Mouse (Mus musculus) forebrain, embryonic 11.5 days (tissue): Measurements from ENCODE around the gene Slc6a6. TPM values are rescaled to one million over a fixed set of nuclear protein-coding genes. Genes with fewer than 3 reads are reported as not detected.

Source experiments
- ATAC-seq: fragments of 200-750 bp; cut with Nextera tagmentation; replicated peaks from 2 replicates; pipeline ENCODE4 v1.8.0; 2017; ENCODE audit warnings: moderate TSS enrichment; ENCODE audit not compliant: low FRiP score
- DNase-seq: peaks from one replicate; pipeline ENCODE4 v3.0.0-alpha.2; 2017; ENCODE audit warnings: low spot score
- H3K27ac ChIP-seq: fragments of 300-500 bp; sonication (generic); 2 replicates; pipeline ENCODE4 v1.5.1; 2014; ENCODE audit warnings: low read depth, low read length
- H3K27me3 ChIP-seq: fragments of 300-500 bp; sonication (generic); 2 replicates; pipeline ENCODE4 v1.6.1; 2014; ENCODE audit warnings: mild to moderate bottlenecking, low read length, mixed read lengths; ENCODE audit not compliant: control insufficient read depth, insufficient read depth
- H3K36me3 ChIP-seq: fragments of 300-500 bp; sonication (generic); 2 replicates; pipeline ENCODE4 v1.6.1; 2014; ENCODE audit warnings: mild to moderate bottlenecking, low read length, moderate library complexity, mixed read lengths; ENCODE audit not compliant: control insufficient read depth, insufficient read depth
- H3K4me1 ChIP-seq: fragments of 300-500 bp; sonication (generic); replicated peaks from 2 replicates; pipeline ENCODE4 v1.6.1; 2014; ENCODE audit warnings: low read length, mixed read lengths; ENCODE audit not compliant: control insufficient read depth, insufficient read depth
- H3K4me2 ChIP-seq: fragments of 300-500 bp; sonication (generic); 2 replicates; pipeline ENCODE4 v1.6.1; 2014; ENCODE audit warnings: low read depth, mild to moderate bottlenecking, low read length, moderate library complexity, mixed read lengths; ENCODE audit not compliant: severe bottlenecking
- H3K4me3 ChIP-seq: fragments of 300-500 bp; sonication (generic); 2 replicates; pipeline ENCODE4 v1.5.1; 2014; ENCODE audit warnings: low read depth, low read length
- H3K9ac ChIP-seq: fragments of 300-500 bp; sonication (generic); 2 replicates; pipeline ENCODE4 v1.6.1; 2014; ENCODE audit warnings: low read length
- H3K9me3 ChIP-seq: fragments of 300-500 bp; sonication (generic); 2 replicates; pipeline ENCODE4 v1.6.1; 2016; ENCODE audit warnings: low read length, mixed read lengths; ENCODE audit not compliant: control insufficient read depth
- WGBS: fragments of 180-500 bp; shearing (Covaris S2); extraction: QIAGEN DNeasy Blood & Tissue Kit; methylation state at CpG from one replicate; pipeline ENCODE4 v1.1.7; 2014; 5-methylcytosine and 5-hydroxymethylcytosine counted together
- polyA plus RNA-seq: library from polyadenylated mRNA; unstranded; fragments of >200 nt; fragmentation: Nextera tagmentation; extraction: Ambion mirVana; gene quantifications from 2 replicates; pipeline ENCODE4 v1.2.1, GENCODE M21; 2014

Gene Slc6a6
- polyA plus RNA-seq, 1 experiment from 2014 or later: 49.3 TPM

DNA sequence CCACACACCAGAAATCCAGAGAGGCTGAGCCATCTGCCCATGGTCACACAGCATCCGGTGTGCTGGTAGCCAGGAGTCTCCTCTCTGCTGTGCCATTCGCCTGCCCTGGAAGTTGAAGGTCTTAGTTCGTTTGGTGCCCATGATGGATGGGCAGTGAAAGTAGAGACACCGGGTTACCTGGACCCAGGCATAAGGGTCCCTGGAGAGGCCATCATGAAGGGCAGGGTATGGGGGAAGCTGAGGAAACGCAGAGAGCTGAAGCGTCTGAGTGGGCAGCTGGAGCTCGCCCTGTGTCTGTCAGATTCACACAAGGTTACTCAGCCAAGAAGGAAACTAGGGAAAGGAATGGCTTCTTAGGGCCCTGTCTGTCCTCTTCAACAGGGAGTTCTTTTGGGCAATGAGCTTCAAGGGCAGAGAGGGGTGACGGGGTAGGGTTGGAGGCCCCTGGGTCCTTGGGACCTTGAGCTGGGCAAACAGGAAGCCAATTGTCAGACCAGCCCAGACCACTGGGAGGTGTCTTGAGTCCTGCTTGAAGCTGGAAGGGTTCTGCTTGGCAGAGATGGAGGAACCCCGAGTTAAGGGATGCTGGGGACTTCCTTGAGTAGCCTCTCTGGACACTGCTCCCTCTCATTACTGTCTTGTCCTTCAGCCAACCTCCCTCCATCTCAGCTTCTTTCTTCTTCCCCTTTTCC is 78.3 kb downstream of the Slc6a6 start:
- no peak for ATAC-seq
- 84% methylated on average over 9 of the region's 9 CpGs for WGBS

DNA sequence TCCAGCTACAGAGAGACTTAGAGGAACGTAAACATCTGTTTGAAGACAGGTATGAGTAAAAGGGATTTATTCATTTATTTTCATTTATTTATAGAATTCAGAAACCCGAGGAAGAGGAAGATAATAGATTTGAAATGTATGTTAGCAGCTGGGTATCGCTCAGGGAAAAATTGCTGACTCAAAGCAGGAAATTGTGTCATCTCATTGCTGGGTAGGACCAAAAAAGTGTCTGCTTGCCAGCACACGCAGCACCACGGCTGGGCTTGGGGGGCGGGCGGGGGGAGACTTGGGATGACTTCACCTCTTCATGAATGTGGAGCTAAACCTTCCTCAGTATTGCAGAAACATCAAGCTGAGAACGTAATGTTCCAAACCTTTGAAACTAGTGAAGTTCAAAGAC is 83.7 kb downstream of the Slc6a6 start:
- H3K4me2 ChIP-seq: no peak overlapping the region
- H3K27me3 ChIP-seq: no peaks in the 10 kb centered on the region
- 88% methylated on average over 8 of the region's 8 CpGs for WGBS
- DNase-seq (no peak), ATAC-seq (no peak)
- no peaks in the 10 kb centered on the region for H3K4me1 ChIP-seq
- H3K36me3 ChIP-seq: no peaks in the 10 kb centered on the region
- no peaks in the 10 kb centered on the region; the same call in 1 of the 2 replicates for H3K9me3 ChIP-seq
- no peak overlapping the region for H3K27ac ChIP-seq
- H3K4me3 ChIP-seq: no peak overlapping the region
- no peak overlapping the region for H3K9ac ChIP-seq

More for the DNA sequence above, 78.3 kb downstream of the Slc6a6 start:
- Histone ChIP-seq H3K27ac (no peak overlapping the region), H3K36me3 (no peaks in the 10 kb centered on the region), H3K4me2 (no peak overlapping the region), H3K27me3 (no peaks in the 10 kb centered on the region), H3K9ac (no peak overlapping the region), H3K4me1 (no peaks in the 10 kb centered on the region), H3K9me3 (no peaks in the 10 kb centered on the region), H3K4me3 (no peak overlapping the region)
- no peak for DNase-seq

DNA sequence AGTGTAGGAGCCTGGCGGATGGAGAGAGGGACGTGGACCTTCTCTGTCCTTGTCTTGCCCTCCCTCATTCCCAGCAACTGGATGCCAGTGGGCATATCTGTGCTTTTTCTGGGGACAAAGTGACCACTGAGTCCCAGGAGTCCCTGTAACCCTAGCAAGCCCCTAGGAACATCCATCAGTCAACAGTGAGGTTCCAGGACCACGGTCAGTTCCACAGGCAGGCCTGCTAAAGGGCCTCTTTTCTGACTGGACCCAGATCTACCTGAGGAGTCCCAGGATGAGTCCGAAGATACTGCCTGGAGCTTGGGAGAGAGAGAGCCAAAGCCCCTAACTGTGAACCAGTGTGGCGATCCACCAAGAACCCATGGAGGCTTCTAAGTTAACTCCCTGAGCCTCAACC is 90.1 kb downstream of the Slc6a6 start:
- H3K27ac ChIP-seq: no peak overlapping the region
- H3K4me1 ChIP-seq: no peaks in the 10 kb centered on the region
- no peaks in the 10 kb centered on the region; the same call in 1 of the 2 replicates for H3K9me3 ChIP-seq
- H3K27me3 ChIP-seq: no peaks in the 10 kb centered on the region
- 82% methylated on average over 5 of the region's 5 CpGs for WGBS
- H3K4me2 ChIP-seq: no peak overlapping the region
- H3K9ac ChIP-seq: no peak overlapping the region
- no peaks in the 10 kb centered on the region for H3K36me3 ChIP-seq
- peak; percentile 45 for DNase-seq
- no peak overlapping the region for H3K4me3 ChIP-seq
- no peak for ATAC-seq

DNA sequence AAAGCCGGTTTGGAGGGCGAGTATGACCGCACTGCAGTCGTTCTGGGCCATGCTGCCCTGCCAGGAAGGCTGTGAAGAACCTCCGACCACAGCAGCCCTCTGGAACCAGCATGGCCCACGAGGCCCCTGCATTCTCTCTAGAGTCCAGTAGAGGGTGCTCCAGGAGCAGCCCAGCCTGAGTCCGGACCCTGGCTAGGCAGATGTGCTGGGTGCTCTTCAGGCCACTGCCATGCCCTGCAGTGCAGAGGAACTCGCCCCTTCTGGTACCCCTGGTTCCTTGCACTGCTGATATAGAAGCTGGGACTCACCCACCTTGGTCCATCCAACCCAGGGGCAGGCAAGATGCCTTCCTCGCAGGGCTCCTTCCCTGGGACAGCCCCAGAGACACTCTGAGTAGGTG is 92.7 kb downstream of the Slc6a6 start:
- Histone ChIP-seq H3K9ac (no peak overlapping the region), H3K9me3 (no peaks in the 10 kb centered on the region), H3K27me3 (no peaks in the 10 kb centered on the region), H3K27ac (no peak overlapping the region), H3K36me3 (no peaks in the 10 kb centered on the region), H3K4me2 (no peak overlapping the region), H3K4me3 (no peak overlapping the region), H3K4me1 (no peaks in the 10 kb centered on the region)
- 21% methylated on average over 9 of the region's 9 CpGs for WGBS
- DNase-seq (peak; percentile 85), ATAC-seq (peak; percentile 56; the same call in 1 of the 2 replicates)

DNA sequence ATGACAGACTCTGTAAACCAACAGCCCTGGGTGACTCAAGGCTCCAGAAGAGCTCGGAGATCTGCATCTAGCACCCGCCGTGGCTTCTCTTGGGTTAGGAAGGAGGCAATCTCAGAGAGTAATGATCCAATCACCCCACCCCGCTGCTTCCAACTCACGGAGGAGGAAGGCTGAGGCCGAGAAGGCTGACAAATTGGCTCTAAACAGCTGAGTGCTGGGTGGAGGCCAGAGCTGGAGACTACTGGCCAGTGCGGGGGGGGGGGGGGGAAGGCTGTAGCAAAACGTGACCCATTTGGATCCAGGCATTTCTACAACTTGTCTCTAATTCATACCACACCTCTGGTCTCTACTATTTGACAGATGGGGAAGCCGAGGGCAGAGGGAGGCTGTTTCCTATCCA is 95.4 kb downstream of the Slc6a6 start:
- Histone ChIP-seq H3K36me3 (no peaks in the 10 kb centered on the region), H3K9ac (no peak overlapping the region), H3K4me1 (no peaks in the 10 kb centered on the region), H3K9me3 (no peaks in the 10 kb centered on the region), H3K4me2 (no peak overlapping the region), H3K4me3 (no peak overlapping the region), H3K27ac (no peak overlapping the region), H3K27me3 (no peaks in the 10 kb centered on the region)
- ATAC-seq (no peak), DNase-seq (no peak)
- WGBS: 73% methylated on average over 9 of the region's 9 CpGs

DNA sequence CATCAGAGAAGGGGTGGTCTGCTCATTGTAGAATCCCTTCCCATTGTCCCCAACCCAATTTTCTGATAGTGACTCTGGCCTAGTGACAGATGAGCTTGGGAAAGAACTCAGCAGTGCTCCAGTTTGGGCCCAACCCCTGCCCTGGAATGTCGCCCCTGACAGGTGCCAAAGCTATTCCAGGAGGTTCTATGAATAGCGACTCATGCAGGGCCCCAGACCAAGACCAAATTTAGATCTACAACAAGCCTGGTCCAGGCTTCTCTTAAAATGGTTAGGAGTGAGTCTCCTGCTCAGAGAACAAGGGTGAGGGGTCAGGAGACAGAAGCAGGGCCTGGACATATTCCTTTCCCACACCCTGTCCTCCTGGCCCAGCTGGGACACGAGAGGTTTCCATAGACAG is 101.2 kb downstream of the Slc6a6 start:
- H3K4me2 ChIP-seq: no peak overlapping the region
- ATAC-seq (no peak), DNase-seq (no peak)
- no peaks in the 10 kb centered on the region for H3K27me3 ChIP-seq
- no peaks in the 10 kb centered on the region for H3K9me3 ChIP-seq
- no peak overlapping the region for H3K27ac ChIP-seq
- no peak overlapping the region for H3K9ac ChIP-seq
- 78% methylated on average over 3 of the region's 3 CpGs for whole genome bisulfite sequencing
- no peaks in the 10 kb centered on the region for H3K4me1 ChIP-seq
- H3K4me3 ChIP-seq: no peak overlapping the region
- no peaks in the 10 kb centered on the region for H3K36me3 ChIP-seq

DNA sequence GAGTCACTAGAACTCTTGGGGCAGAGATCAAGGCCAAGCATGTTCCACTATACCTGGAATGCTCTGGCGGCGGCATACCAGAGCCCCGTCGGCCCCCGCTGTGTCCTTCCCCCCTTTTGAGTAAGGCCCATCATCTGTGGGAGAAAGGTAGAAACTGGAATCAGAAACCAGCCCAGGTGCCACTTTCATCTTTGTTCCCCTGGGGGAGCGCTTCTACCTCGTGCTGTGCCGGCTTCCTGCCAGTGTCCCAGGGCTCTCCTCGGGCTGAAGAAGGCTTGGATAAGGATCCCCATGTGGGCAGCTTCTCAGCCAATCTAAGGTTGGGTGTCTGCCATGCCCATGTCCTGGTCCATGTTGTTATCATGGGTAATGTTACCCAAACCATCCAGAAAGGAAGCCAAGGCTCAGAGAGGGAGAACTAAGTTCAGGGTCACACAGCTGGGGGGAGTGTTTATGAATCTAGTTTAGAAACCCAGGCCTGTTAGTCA is 104.5 kb downstream of the Slc6a6 start:
- 91% methylated on average over 9 of the region's 9 CpGs for WGBS
- Histone ChIP-seq H3K4me1 (no peaks in the 10 kb centered on the region), H3K27ac (no peak overlapping the region), H3K4me2 (no peak overlapping the region), H3K27me3 (no peaks in the 10 kb centered on the region), H3K9ac (no peak overlapping the region), H3K36me3 (no peaks in the 10 kb centered on the region), H3K4me3 (no peak overlapping the region), H3K9me3 (no peaks in the 10 kb centered on the region)
- DNase-seq (no peak), ATAC-seq (no peak)

DNA sequence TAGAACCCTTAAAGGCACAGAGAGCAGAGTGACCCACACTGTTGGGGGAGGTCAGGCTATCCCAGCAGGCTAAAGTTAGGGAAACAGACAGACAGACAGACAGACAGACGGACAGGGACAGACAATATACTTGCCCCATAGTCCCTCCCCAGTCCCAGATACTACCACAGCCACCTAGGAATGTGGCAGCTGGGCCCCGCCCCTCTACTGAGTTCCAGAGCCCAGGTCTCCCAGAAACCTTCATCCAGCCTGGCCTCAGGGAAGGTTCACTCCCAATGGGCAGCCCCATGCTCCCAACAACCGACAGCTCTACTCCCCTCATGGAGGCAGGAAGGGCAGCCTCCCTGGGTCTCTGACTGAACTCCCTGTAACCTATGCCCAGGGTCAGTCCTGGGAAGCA is 111.8 kb downstream of the Slc6a6 start:
- Histone ChIP-seq H3K27ac (no peak overlapping the region), H3K9ac (no peak overlapping the region), H3K27me3 (no peaks in the 10 kb centered on the region), H3K4me2 (no peak overlapping the region), H3K36me3 (no peaks in the 10 kb centered on the region), H3K9me3 (no peaks in the 10 kb centered on the region), H3K4me1 (no peaks in the 10 kb centered on the region), H3K4me3 (no peak overlapping the region)
- DNase-seq: no peak
- ATAC-seq: no peak
- WGBS: 51% methylated on average over 3 of the region's 3 CpGs

DNA sequence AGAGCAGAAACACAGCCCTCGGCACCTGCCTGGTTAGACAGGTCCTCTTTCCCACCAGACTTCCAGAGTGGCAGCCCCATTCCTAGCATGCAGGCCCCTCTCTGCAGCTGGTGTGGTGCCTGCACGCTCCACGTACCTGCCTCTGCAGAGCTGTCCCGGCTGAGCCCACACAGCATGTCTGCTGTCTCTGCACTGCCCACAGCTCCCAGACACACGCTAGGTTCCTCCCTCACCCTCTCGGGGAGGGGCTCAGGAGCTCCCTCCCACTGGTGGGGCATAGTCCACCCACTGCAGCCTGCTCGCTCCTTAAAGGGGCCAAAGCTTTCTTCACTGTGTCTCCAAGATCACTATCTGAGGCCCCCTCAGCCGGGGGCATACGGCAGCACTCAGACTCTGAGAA is 112.2 kb downstream of the Slc6a6 start:
- Histone ChIP-seq H3K4me3 (no peak overlapping the region), H3K9ac (no peak overlapping the region), H3K27ac (no peak overlapping the region), H3K36me3 (no peaks in the 10 kb centered on the region), H3K4me1 (no peaks in the 10 kb centered on the region), H3K9me3 (no peaks in the 10 kb centered on the region), H3K4me2 (no peak overlapping the region), H3K27me3 (no peaks in the 10 kb centered on the region)
- no peak for ATAC-seq
- no peak for DNase-seq
- 64% methylated on average over 9 of the region's 9 CpGs for WGBS
